Mouse (Mus musculus) midbrain, embryonic 13.5 days (tissue): ENCODE measurements around the gene Macf1. TPM values are rescaled to one million over a fixed set of nuclear protein-coding genes. Genes with fewer than 3 reads are reported as not detected.
"Not testable (repeated sequence)": the region's sequence is repeated elsewhere in the genome, so short reads cannot be mapped to it uniquely, and the experiment has no call there.

Experiments used
- ATAC-seq: fragments of 200-750 bp; cut with Nextera tagmentation; 2 replicates; pipeline ENCODE4 v1.8.0; 2017; ENCODE audit warnings: mild to moderate bottlenecking, moderate TSS enrichment, moderate library complexity
- H3K27ac ChIP-seq: fragments of 300-500 bp; sonication (generic); 2 replicates; pipeline ENCODE4 v1.5.1; 2015; ENCODE audit warnings: inconsistent platforms, mild to moderate bottlenecking, moderate library complexity
- H3K27me3 ChIP-seq: fragments of 300-500 bp; sonication (generic); 2 replicates; pipeline ENCODE4 v1.6.1; 2015; ENCODE audit warnings: mild to moderate bottlenecking, inconsistent platforms
- H3K36me3 ChIP-seq: fragments of 300-500 bp; sonication (generic); 2 replicates; pipeline ENCODE4 v1.6.1; 2015; ENCODE audit warnings: mild to moderate bottlenecking, inconsistent platforms
- H3K4me1 ChIP-seq: fragments of 300-500 bp; sonication (generic); replicated peaks from 2 replicates; pipeline ENCODE4 v1.6.1; 2015; ENCODE audit warnings: inconsistent platforms
- H3K4me2 ChIP-seq: fragments of 300-500 bp; sonication (generic); replicated peaks from 2 replicates; pipeline ENCODE4 v1.6.1; 2015; ENCODE audit warnings: moderate library complexity, mild to moderate bottlenecking, inconsistent platforms
- H3K4me3 ChIP-seq: fragments of 300-500 bp; sonication (generic); replicated peaks from 2 replicates; pipeline ENCODE4 v1.5.1; 2015; ENCODE audit warnings: mild to moderate bottlenecking, inconsistent platforms
- H3K9ac ChIP-seq: fragments of 300-500 bp; sonication (generic); replicated peaks from 2 replicates; pipeline ENCODE4 v1.6.1; 2015; ENCODE audit warnings: mild to moderate bottlenecking, inconsistent platforms
- H3K9me3 ChIP-seq: fragments of 300-500 bp; sonication (generic); 2 replicates; pipeline ENCODE4 v1.6.1; 2016; ENCODE audit warnings: mild to moderate bottlenecking, inconsistent platforms
- WGBS: fragments of 180-500 bp; shearing (Covaris S2); methylation state at CpG from one replicate; pipeline ENCODE4 v1.1.7; 2015; 5-methylcytosine and 5-hydroxymethylcytosine counted together
- polyA plus RNA-seq: library from polyadenylated mRNA; unstranded; fragments of >200 nt; fragmentation: Nextera tagmentation; extraction: Ambion mirVana; gene quantifications from 2 replicates; pipeline ENCODE4 v1.2.1, GENCODE M21; 2015

Gene Macf1
- polyA plus RNA-seq, 1 experiment from 2014 or later = 75.4 TPM

GRCm38 (mm10) chr4:123520123-123520522 lies 164.0 kb downstream of the Macf1 start:
- not testable (repeated sequence) for H3K9ac ChIP-seq, H3K4me2 ChIP-seq, H3K9me3 ChIP-seq, H3K36me3 ChIP-seq, H3K27me3 ChIP-seq, H3K27ac ChIP-seq, H3K4me3 ChIP-seq, ATAC-seq
- 71% methylated on average over 5 of the region's 5 CpGs for WGBS
- peaks cover 24% of the 10 kb centered on the region for H3K4me1 ChIP-seq

- no peaks in the 10 kb centered on the region for H3K27me3 ChIP-seq
- no peak for ATAC-seq
Measured at GRCm38 (mm10) chr4:123515673-123516072, 168.5 kb downstream of the Macf1 start.

GRCm38 (mm10) chr4:123510201-123510600 lies 174.0 kb downstream of the Macf1 start:
- WGBS = 32% methylated on average over 1 of the region's 1 CpGs
- Histone ChIP-seq H3K27ac (no peak overlapping the region), H3K9ac (no peak overlapping the region), H3K36me3 (peaks cover 70% of the 10 kb centered on the region), H3K4me2 (no peak overlapping the region), H3K4me1 (no peaks in the 10 kb centered on the region), H3K4me3 (no peak overlapping the region), H3K9me3 (no peaks in the 10 kb centered on the region), H3K27me3 (no peaks in the 10 kb centered on the region)
- ATAC-seq = no peak

More at GRCm38 (mm10) chr4:123515673-123516072, 168.5 kb downstream of the Macf1 start:
- Histone ChIP-seq H3K4me1 (0 out of 2 replicates have a peak, but pooled peaks cover 2% of the 10 kb centered on the region), H3K9me3 (no peaks in the 10 kb centered on the region), H3K4me2 (no peak overlapping the region), H3K36me3 (peaks cover 22% of the 10 kb centered on the region), H3K27ac (no peak overlapping the region), H3K4me3 (no peak overlapping the region), H3K9ac (no peak overlapping the region)
- WGBS = 94% methylated on average over 1 of the region's 1 CpGs

DNA sequence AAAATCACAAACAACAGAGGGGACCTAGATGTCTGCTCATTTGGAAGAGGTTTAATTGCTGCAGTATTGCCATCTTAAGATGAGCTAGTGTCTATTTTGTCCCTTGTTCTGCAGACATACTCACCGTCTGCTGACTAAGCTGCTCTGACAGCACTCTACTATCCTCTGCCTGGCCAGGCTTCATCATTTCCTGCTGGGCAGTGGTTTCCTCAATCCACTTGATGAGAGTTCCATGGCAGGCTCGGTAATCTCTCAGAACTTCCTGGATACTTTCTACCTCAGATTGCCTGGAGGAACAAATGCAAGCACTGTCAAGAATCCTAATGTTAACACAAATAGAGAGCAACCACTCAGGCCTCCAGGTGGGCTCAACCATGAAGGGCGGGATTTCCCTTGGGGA lies 195.1 kb downstream of the Macf1 start:
- no peak overlapping the region for H3K9ac ChIP-seq
- 88% methylated on average over 3 of the region's 3 CpGs for WGBS

GRCm38 (mm10) chr4:123479991-123480390 lies 204.2 kb downstream of the Macf1 start:
- no peak overlapping the region for H3K9ac ChIP-seq
- ATAC-seq = no peak
- H3K36me3 ChIP-seq = peaks cover 74% of the 10 kb centered on the region
- no peak overlapping the region for H3K4me2 ChIP-seq
- no peaks in the 10 kb centered on the region for H3K27me3 ChIP-seq
- 98% methylated on average over 4 of the region's 4 CpGs for WGBS
- H3K4me3 ChIP-seq = no peak overlapping the region
- no peaks in the 10 kb centered on the region for H3K4me1 ChIP-seq
- no peak overlapping the region for H3K27ac ChIP-seq
- H3K9me3 ChIP-seq = no peaks in the 10 kb centered on the region

More for the DNA sequence above, 195.1 kb downstream of the Macf1 start:
- no peaks in the 10 kb centered on the region for H3K4me1 ChIP-seq
- no peak for ATAC-seq
- H3K27ac ChIP-seq = no peak overlapping the region
- H3K27me3 ChIP-seq = no peaks in the 10 kb centered on the region
- H3K9me3 ChIP-seq = no peaks in the 10 kb centered on the region
- H3K4me3 ChIP-seq = no peak overlapping the region
- no peak overlapping the region for H3K4me2 ChIP-seq
- H3K36me3 ChIP-seq = peaks cover 83% of the 10 kb centered on the region

DNA sequence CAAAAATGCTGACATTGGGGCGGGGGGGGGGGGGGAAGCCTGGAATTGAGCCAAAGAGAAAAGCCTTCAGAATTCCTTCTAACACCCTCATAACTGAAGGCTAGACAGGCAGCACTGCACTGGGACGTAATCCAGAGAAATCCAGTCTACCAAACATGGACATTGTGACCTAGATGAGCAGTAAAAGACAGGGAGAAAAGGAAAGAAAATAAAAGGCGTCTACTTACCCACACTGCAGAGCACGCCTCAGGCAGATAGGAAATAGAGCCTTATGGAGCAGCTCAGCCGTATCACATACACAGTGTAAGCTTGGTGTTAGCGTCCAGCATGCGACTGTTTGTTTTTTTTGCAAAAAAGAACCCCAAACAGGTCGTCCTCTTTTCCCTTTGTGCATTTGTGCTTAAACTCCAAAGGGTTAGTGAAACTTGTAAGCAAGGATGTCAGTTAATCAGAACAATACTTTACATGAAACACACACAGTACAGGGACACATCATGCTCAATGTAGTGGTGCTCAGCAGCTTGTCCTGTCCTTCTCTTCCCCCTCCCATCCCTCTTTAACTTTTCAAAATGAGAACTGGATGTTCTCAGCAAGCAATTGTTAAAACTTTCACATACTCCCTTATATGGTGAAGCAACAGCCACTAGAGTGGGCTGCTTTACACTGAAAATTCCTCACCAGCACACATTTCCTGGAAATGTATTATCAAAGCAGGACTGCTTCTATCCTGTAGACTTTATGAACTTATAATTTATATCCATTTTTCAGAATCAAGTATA lies 205.3 kb downstream of the Macf1 start:
- H3K9ac ChIP-seq = no peak overlapping the region
- H3K27me3 ChIP-seq = no peaks in the 10 kb centered on the region
- WGBS = 90% methylated on average over 8 of the region's 8 CpGs
- H3K36me3 ChIP-seq = peaks cover 77% of the 10 kb centered on the region
- H3K27ac ChIP-seq = no peak overlapping the region
- H3K9me3 ChIP-seq = no peaks in the 10 kb centered on the region
- H3K4me1 ChIP-seq = no peaks in the 10 kb centered on the region
- H3K4me2 ChIP-seq = no peak overlapping the region
- ATAC-seq = no peak
- H3K4me3 ChIP-seq = no peak overlapping the region

- H3K27me3 ChIP-seq = no peaks in the 10 kb centered on the region
- H3K9me3 ChIP-seq = no peaks in the 10 kb centered on the region
- H3K4me1 ChIP-seq = no peaks in the 10 kb centered on the region
- H3K4me3 ChIP-seq = no peak overlapping the region
- H3K36me3 ChIP-seq = peaks cover 78% of the 10 kb centered on the region
- ATAC-seq = no peak
- no peak overlapping the region for H3K4me2 ChIP-seq
- H3K9ac ChIP-seq = no peak overlapping the region
- WGBS = 98% methylated on average over 1 of the region's 1 CpGs
- H3K27ac ChIP-seq = no peak overlapping the region
Measured at GRCm38 (mm10) chr4:123465799-123466198, 218.4 kb downstream of the Macf1 start.

GRCm38 (mm10) chr4:123460595-123461272 lies 223.4 kb downstream of the Macf1 start:
- no peak overlapping the region for H3K4me3 ChIP-seq
- H3K4me1 ChIP-seq = no peaks in the 10 kb centered on the region
- H3K36me3 ChIP-seq = peaks cover 91% of the 10 kb centered on the region
- no peak overlapping the region for H3K9ac ChIP-seq
- H3K27me3 ChIP-seq = no peaks in the 10 kb centered on the region
- 78% methylated on average over 8 of the region's 8 CpGs for WGBS
- no peaks in the 10 kb centered on the region for H3K9me3 ChIP-seq
- no peak overlapping the region for H3K27ac ChIP-seq
- H3K4me2 ChIP-seq = no peak overlapping the region
- ATAC-seq = no peak

DNA sequence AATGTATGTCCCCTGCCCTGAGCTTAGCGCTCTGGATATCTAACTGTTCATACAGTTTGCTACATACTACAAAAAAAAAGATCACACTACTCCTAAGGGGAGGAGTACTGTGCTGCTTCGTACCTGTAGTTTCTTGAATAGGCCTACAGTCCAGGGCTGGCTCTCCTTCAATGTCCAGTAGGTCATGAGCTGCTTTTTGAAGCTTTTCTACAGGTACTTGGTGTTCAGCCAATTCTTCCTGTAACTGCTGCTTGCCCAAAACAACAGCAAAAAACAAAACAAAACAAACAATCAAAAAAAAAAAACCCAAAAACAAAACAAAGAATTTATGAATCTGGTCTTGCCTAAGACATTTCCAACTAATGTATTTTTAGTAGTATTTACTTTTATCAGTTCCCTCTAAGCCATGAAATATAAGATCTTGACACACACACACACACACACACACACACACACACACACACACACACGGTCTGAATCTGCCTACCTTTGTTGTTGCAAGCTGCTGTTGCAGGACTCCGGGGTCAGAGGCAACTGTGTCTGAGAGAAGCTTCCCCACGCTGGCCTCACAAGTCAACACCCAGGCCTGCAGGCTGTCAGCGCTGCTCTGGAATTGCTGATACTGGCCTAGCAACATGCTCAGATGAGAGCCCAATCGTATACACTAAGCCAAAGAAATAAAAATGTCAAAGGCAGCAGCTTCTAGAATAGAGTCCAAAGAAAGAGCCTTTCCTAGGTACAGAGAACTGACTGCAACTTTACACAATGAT lies 229.1 kb downstream of the Macf1 start:
- Histone ChIP-seq H3K4me2 (no peak overlapping the region), H3K27me3 (no peaks in the 10 kb centered on the region), H3K27ac (no peak overlapping the region), H3K36me3 (peaks cover 83% of the 10 kb centered on the region), H3K4me3 (no peak overlapping the region), H3K4me1 (no peaks in the 10 kb centered on the region), H3K9ac (no peak overlapping the region), H3K9me3 (no peaks in the 10 kb centered on the region)
- WGBS = 87% methylated on average over 7 of the region's 7 CpGs
- no peak for ATAC-seq

GRCm38 (mm10) chr4:123453729-123454128 lies 230.4 kb downstream of the Macf1 start:
- H3K4me1 ChIP-seq = no peaks in the 10 kb centered on the region
- no peak overlapping the region for H3K4me2 ChIP-seq
- H3K9me3 ChIP-seq = no peaks in the 10 kb centered on the region
- H3K27ac ChIP-seq = no peak overlapping the region
- no peak overlapping the region for H3K4me3 ChIP-seq
- 92% methylated on average over 1 of the region's 1 CpGs for WGBS
- no peak overlapping the region for H3K9ac ChIP-seq
- H3K27me3 ChIP-seq = no peaks in the 10 kb centered on the region
- ATAC-seq = no peak
- H3K36me3 ChIP-seq = peaks cover 84% of the 10 kb centered on the region

DNA sequence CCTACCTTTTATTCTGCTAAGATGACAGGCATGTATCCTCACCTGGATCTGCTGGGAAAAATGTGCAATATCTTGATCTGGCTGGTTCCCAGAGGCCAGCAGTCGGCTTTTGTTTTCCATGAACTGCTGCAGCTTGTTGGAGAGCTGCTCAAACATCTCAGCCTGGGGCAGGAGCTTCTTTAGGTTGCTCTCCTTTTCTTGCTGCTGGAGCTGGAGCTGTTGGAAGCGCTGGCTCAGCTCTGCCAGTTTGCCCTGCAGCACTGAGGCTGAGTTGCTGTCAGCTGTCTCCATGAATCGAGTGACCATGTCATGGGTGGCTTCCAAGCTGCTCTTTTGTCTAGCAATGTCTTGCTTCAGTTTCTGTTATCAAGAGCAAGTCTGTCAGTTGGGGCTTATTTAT lies 232.2 kb downstream of the Macf1 start:
- no peaks in the 10 kb centered on the region for H3K4me1 ChIP-seq
- no peak overlapping the region for H3K4me3 ChIP-seq
- H3K9ac ChIP-seq = no peak overlapping the region
- peaks cover 86% of the 10 kb centered on the region for H3K36me3 ChIP-seq
- WGBS = 96% methylated on average over 3 of the region's 3 CpGs
- H3K27me3 ChIP-seq = no peaks in the 10 kb centered on the region
- H3K4me2 ChIP-seq = no peak overlapping the region
- ATAC-seq = no peak
- H3K9me3 ChIP-seq = no peaks in the 10 kb centered on the region
- no peak overlapping the region for H3K27ac ChIP-seq

GRCm38 (mm10) chr4:123449304-123449703 lies 234.9 kb downstream of the Macf1 start:
- H3K4me2 ChIP-seq = no peak overlapping the region
- no peak overlapping the region for H3K27ac ChIP-seq
- H3K4me3 ChIP-seq = no peak overlapping the region
- H3K9me3 ChIP-seq = no peaks in the 10 kb centered on the region
- no peak overlapping the region for H3K9ac ChIP-seq
- H3K36me3 ChIP-seq = peaks cover 77% of the 10 kb centered on the region
- no peak for ATAC-seq
- no peaks in the 10 kb centered on the region for H3K4me1 ChIP-seq
- no peaks in the 10 kb centered on the region for H3K27me3 ChIP-seq
